Mouse (Mus musculus): Measurements from ENCODE around the gene Sgca. TPM values are rescaled to one million over a fixed set of nuclear protein-coding genes. Genes with fewer than 3 reads are reported as not detected.
"Not testable (repeated sequence)": the region's sequence is repeated elsewhere in the genome, so short reads cannot be mapped to it uniquely, and the experiment has no call there.

Gene Sgca
- 0.77 and 1.4 TPM in 2 replicates for polyA plus RNA-seq (2015; fragmentation: Nextera tagmentation; extraction: Ambion mirVana)

- Histone ChIP-seq H3K4me1 (peaks cover 19% of the 10 kb centered on the region), H3K9me3 (replicated peaks) (no peaks in the 10 kb centered on the region), H3K27me3 (replicated peaks) (no peaks in the 10 kb centered on the region), H3K9ac (replicated peaks) (no peak within 1 kb of the TSS), H3K4me3 (replicated peaks) (no peak within 1 kb of the TSS), H3K27ac (replicated peaks) (no peak within 1 kb of the TSS), H3K36me3 (no peaks in the 10 kb centered on the region), H3K4me2 (no peak within 1 kb of the TSS)
- no peak for ATAC-seq (ENCODE audit: low FRiP score)
- 71% methylated on average over 5 of the region's 5 CpGs for WGBS
Observed at GRCm38 (mm10) chr11:94976199-94976598, at the start of gene Sgca. Sgca (minus strand) TSS chr11:94976327.

GRCm38 (mm10) chr11:95025227-95026012, 49.3 kb upstream of the Sgca start:
- Histone ChIP-seq H3K27ac (replicated peaks) (peak overlapping the region; percentile 60; the same call in 1 of the 2 replicates), H3K9me3 (replicated peaks) (no peaks in the 10 kb centered on the region), H3K4me1 (peaks cover 7% of the 10 kb centered on the region; the same call in 1 of the 2 replicates), H3K4me2 (no peak overlapping the region), H3K4me3 (replicated peaks) (no peak overlapping the region), H3K9ac (replicated peaks) (no peak overlapping the region), H3K27me3 (replicated peaks) (no peaks in the 10 kb centered on the region), H3K36me3 (peaks cover 56% of the 10 kb centered on the region)
- no peak for ATAC-seq (ENCODE audit: low FRiP score)
- 89% methylated on average over 11 of the region's 11 CpGs for WGBS

- Histone ChIP-seq H3K27ac (replicated peaks) (peak overlapping the region; percentile 60), H3K27me3 (replicated peaks) (no peaks in the 10 kb centered on the region)
- WGBS = 69% methylated on average over 29 of the region's 29 CpGs
Observed at GRCm38 (mm10) chr11:95024439-95025184, 48.5 kb upstream of the Sgca start.

DNA sequence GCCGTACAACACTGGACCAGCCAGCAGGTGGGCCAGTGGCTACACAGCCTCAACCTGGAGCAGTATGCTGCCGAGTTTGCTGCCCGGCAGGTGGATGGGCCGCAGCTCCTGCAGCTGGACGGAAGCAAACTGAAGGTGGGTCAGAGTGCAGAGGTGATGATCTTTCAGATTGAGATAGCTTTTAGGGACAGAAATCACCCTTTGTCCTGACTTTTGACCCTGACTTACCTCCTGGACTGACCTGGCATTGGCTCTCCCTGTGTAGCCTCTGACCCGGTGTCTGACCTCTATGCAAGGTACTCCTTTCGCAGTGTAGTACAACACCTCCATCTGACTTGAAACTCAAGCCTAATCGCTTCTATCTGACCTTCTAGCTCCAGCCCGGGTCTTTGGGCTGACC, 47.4 kb upstream of the Sgca start:
- WGBS = 97% methylated on average over 9 of the region's 9 CpGs
- H3K4me1 ChIP-seq = peaks cover 14% of the 10 kb centered on the region
- no peak for ATAC-seq (ENCODE audit: low FRiP score)

More at GRCm38 (mm10) chr11:95024439-95025184, 48.5 kb upstream of the Sgca start:
- H3K36me3 ChIP-seq = peaks cover 64% of the 10 kb centered on the region
- no peaks in the 10 kb centered on the region for H3K9me3 ChIP-seq (replicated peaks)
- ATAC-seq (ENCODE audit: low FRiP score) = no peak
- H3K4me3 ChIP-seq (replicated peaks) = no peak overlapping the region
- no peak overlapping the region for H3K4me2 ChIP-seq
- peaks cover 11% of the 10 kb centered on the region for H3K4me1 ChIP-seq
- no peak overlapping the region for H3K9ac ChIP-seq (replicated peaks)

DNA sequence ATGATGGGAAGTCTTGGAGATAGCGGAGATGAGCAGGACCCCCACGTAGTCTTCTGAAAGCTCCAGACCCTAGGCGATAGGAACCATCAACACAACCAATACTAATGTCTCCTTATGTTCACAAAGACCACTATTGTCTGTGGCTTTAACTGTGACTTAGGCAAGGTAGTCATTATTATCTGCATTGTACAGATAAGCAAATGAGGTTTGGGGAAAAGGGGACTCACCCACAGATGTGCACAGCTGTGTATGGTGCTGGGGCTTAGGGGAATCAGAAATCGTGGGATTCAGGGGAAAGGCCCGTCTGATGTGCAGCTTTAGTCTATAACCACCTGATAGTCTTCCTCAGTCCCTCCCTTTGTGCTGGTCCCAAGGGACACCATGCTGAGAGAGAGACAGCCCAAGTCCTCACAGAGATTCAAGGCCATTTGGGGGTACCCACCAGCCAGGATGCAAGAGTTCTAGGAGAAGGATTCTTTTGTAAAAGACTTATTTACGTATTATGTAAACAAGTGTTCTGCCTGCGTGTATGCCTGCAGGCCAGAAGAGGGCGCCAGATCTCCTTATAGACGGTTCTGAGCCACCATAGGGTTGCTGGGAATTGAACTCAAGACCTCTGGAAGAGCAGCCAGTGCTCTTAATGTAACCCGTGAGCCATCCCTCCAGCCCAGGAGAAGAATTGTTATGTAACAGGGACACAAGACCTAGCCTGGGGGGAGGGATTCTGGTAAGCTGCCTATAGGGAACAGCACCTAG, 46.3 kb upstream of the Sgca start:
- H3K9ac ChIP-seq (replicated peaks) = no peak overlapping the region
- H3K9me3 ChIP-seq (replicated peaks) = no peaks in the 10 kb centered on the region
- peaks cover 71% of the 10 kb centered on the region for H3K36me3 ChIP-seq
- WGBS = 81% methylated on average over 10 of the region's 10 CpGs
- peaks cover 9% of the 10 kb centered on the region for H3K4me1 ChIP-seq
- H3K4me3 ChIP-seq (replicated peaks) = no peak overlapping the region
- H3K4me2 ChIP-seq = no peak overlapping the region
- no peak overlapping the region for H3K27ac ChIP-seq (replicated peaks)
- no peaks in the 10 kb centered on the region for H3K27me3 ChIP-seq (replicated peaks)
- ATAC-seq (ENCODE audit: low FRiP score) = no peak

More for the DNA sequence above, 47.4 kb upstream of the Sgca start:
- Histone ChIP-seq H3K27ac (replicated peaks) (no peak overlapping the region), H3K36me3 (peaks cover 69% of the 10 kb centered on the region), H3K9ac (replicated peaks) (no peak overlapping the region), H3K4me3 (replicated peaks) (no peak overlapping the region), H3K9me3 (replicated peaks) (no peaks in the 10 kb centered on the region), H3K4me2 (no peak overlapping the region), H3K27me3 (replicated peaks) (no peaks in the 10 kb centered on the region)

DNA sequence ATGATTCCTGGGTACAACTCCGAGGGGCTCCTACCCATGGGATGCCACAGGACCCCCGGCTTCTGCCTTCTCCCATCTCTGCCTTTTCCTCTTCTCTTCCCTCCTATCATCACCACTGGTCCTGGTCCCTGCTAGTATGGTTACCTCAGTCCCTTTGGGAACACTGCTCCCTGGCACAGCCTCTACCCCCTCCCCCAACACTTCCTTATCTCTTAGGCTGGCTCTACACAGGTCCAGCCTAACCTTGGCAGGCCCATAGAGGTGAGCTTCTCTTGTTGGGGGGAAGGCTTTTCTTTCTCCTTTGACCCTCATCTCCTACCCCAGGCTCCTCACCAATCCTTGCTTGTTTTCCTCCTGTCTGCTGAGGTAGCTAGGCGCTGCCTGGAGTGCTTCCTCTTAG, 39.4 kb upstream of the Sgca start:
- no peak overlapping the region for H3K4me2 ChIP-seq
- no peak for ATAC-seq (ENCODE audit: low FRiP score)
- no peak overlapping the region for H3K27ac ChIP-seq (replicated peaks)
- H3K36me3 ChIP-seq = peaks cover 51% of the 10 kb centered on the region
- no peaks in the 10 kb centered on the region for H3K27me3 ChIP-seq (replicated peaks)
- no peak overlapping the region for H3K9ac ChIP-seq (replicated peaks)
- peaks cover 56% of the 10 kb centered on the region for H3K4me1 ChIP-seq
- no peak overlapping the region for H3K4me3 ChIP-seq (replicated peaks)
- no peaks in the 10 kb centered on the region for H3K9me3 ChIP-seq (replicated peaks)
- WGBS = 57% methylated on average over 3 of the region's 3 CpGs

DNA sequence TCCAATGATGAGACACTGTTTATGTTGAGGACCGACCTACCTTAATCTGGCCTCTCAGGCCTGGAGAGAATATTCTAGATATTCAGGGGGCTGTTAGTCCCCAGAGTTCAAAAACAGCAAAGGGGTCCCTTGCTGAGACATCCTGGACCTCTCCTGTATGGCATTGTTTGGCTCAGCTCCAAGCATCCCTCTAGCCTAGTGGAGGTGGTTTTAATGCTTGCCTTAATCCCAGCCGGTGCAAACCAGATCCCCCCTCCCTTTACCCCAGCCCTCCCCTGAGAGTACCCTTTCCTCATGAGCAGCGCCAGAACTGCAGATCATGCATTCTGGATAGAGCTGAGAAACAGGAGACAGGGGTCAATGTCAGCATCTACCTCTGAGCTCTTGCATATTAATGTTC, 36.4 kb upstream of the Sgca start:
- Histone ChIP-seq H3K4me1 (peaks cover 67% of the 10 kb centered on the region), H3K27ac (replicated peaks) (no peak overlapping the region), H3K9ac (replicated peaks) (peak overlapping the region; percentile 96), H3K36me3 (peaks cover 34% of the 10 kb centered on the region), H3K9me3 (replicated peaks) (no peaks in the 10 kb centered on the region), H3K4me2 (peak overlapping the region; percentile 82), H3K27me3 (replicated peaks) (no peaks in the 10 kb centered on the region), H3K4me3 (replicated peaks) (peak overlapping the region; percentile 96)
- ATAC-seq (ENCODE audit: low FRiP score) = no peak
- 31% methylated on average over 3 of the region's 3 CpGs for WGBS

DNA sequence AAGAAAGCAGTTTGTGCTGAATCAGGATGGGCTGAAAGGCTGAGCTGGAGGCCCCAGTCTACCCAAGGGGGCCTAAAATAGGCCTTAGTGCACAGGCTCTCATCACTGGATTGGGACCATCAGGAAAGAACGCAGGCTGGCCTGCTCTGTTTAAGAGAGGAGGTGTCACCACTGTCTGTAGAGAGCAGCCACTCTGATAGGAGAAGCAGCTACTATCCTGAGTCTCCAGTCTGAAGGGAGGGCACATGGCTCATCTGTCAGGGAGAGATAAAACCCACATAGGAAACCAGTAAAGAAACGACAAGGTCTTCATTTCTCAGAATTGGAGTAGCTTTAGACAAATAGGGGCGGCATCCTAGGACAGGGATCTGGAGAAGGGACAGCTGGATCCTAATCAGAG, 35.9 kb upstream of the Sgca start:
- Histone ChIP-seq H3K9ac (replicated peaks) (peak overlapping the region; percentile 96), H3K4me2 (peak overlapping the region; percentile 82), H3K27ac (replicated peaks) (0 out of 2 replicates have a peak overlapping the region, but pooled peaks have one; percentile 29), H3K27me3 (replicated peaks) (no peaks in the 10 kb centered on the region), H3K9me3 (replicated peaks) (no peaks in the 10 kb centered on the region), H3K4me1 (peaks cover 67% of the 10 kb centered on the region), H3K4me3 (replicated peaks) (peak overlapping the region; percentile 96), H3K36me3 (peaks cover 32% of the 10 kb centered on the region)
- ATAC-seq (ENCODE audit: low FRiP score) = no peak
- 54% methylated on average over 3 of the region's 3 CpGs for WGBS

DNA sequence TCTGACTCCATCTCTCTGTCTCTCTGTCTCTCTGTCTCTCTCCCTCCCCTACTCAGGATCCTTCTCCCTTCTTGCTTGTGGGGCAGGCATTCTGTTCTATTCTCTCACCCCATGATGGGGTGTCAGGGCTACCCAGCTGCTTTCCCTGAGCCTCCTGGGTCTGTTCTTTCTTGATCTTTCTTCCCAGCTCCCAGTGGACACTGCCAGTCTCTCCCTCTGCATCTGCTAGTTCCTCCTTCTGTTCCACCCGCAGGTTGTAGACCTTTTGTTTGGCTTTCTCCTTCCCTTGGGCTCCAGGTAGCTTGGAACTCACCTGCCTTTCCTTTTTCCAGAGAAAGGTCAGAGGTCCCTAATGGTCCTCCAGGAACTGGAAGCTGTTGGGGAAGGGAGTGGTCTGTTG, 35.3 kb upstream of the Sgca start:
- Histone ChIP-seq H3K4me1 (peaks cover 73% of the 10 kb centered on the region), H3K4me3 (replicated peaks) (peak overlapping the region; percentile 96), H3K9ac (replicated peaks) (peak overlapping the region; percentile 96), H3K4me2 (peak overlapping the region; percentile 82), H3K9me3 (replicated peaks) (no peaks in the 10 kb centered on the region), H3K36me3 (peaks cover 25% of the 10 kb centered on the region), H3K27ac (replicated peaks) (peak overlapping the region; percentile 29; the same call in 1 of the 2 replicates), H3K27me3 (replicated peaks) (no peaks in the 10 kb centered on the region)
- WGBS = 30% methylated on average over 1 of the region's 1 CpGs
- ATAC-seq (ENCODE audit: low FRiP score) = no peak

DNA sequence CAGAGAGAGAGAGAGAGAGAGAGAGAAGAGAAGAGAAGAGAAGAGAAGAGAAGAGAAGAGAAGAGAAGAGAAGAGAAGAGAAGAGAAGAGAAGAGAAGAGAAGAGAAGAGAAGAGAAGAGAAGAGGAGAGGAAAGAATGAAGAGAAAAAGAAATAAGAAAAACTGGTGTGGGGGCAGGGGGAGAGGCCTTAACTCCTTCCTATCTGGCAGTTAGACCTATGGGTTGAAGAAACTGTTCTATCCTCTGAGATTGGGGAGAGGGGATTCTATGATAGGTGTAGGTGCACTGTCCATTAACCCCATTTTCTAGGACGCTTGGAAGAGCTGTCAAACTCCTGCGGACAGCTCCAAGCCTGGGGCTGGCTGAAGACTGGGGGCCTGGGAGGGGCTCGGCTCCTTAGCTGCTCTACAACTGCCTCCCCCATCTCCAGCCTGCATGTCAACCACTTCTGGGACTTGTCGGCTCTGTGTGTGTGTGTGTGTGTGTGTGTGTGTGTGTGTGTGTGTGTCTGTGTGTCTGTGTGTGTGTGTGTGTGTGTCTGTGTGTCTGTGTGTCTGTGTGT, 34.8 kb upstream of the Sgca start:
- 5% methylated on average over 4 of the region's 4 CpGs for WGBS
- not testable (repeated sequence) for ATAC-seq (ENCODE audit: low FRiP score)

DNA sequence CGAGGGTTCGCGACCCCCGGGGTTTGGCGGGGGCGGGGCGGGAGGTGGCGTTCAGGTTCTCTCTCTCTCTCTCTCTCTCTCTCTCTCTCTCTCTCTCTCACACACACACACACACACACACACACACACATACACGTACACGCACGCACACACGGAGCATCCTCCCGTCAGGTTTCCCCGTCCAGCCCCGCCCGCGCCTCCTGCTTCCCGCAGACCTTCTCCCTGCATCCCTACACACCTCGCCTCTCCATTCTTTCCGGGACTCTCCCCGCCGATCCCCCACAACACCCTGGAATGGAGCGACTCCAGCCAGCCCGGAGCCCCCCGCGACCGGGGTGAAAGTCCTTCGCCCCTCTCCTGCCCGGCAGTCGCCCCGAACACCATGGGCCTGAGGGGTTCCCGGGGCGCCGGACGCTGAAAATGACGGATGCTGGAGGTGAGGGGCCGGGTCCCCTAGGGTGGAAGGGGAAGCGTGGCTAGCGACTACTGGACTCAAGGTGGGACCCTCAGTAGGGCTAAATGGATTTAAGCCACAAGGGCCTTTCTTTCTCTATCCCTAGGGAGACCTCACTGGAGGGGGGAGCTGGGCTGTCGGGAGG, 34.1 kb upstream of the Sgca start:
- Histone ChIP-seq H3K4me1 (peaks cover 74% of the 10 kb centered on the region), H3K27me3 (replicated peaks) (no peaks in the 10 kb centered on the region), H3K4me3 (replicated peaks) (peak overlapping the region; percentile 96), H3K9ac (replicated peaks) (peak overlapping the region; percentile 96), H3K27ac (replicated peaks) (peak overlapping the region; percentile 97), H3K36me3 (peaks cover 20% of the 10 kb centered on the region), H3K9me3 (replicated peaks) (no peaks in the 10 kb centered on the region), H3K4me2 (peak overlapping the region; percentile 82)
- ATAC-seq (ENCODE audit: low FRiP score) = peak; percentile 62
- 2% methylated on average over 35 of the region's 40 CpGs for WGBS

More for the DNA sequence above, 34.8 kb upstream of the Sgca start:
- not testable (repeated sequence) for H3K27me3 ChIP-seq (replicated peaks); H3K9me3 ChIP-seq (replicated peaks)
- Histone ChIP-seq H3K36me3 (peaks cover 20% of the 10 kb centered on the region), H3K4me3 (replicated peaks) (peak overlapping the region; percentile 96), H3K4me1 (peaks cover 76% of the 10 kb centered on the region), H3K9ac (replicated peaks) (peak overlapping the region; percentile 96), H3K4me2 (peak overlapping the region; percentile 82), H3K27ac (replicated peaks) (peak overlapping the region; percentile 97; the same call in 1 of the 2 replicates)
